Mouse (Mus musculus) liver, embryonic 14.5 days (tissue): Measurements from ENCODE around the gene Gal3st1. TPM values are rescaled to one million over a fixed set of nuclear protein-coding genes. Genes with fewer than 3 reads are reported as not detected.

Source experiments
- ATAC-seq: fragments of 200-750 bp; cut with Nextera tagmentation; 2 replicates; pipeline ENCODE4 v1.8.0; 2017; ENCODE audit warnings: moderate number of reproducible peaks, mild to moderate bottlenecking, moderate library complexity; ENCODE audit not compliant: insufficient read depth
- DNase-seq, 3 experiments: peaks; one replicate each; pipeline ENCODE4 v3.0.0-alpha.2; 2012 to 2013; ENCODE audit warnings: low read depth in 3 of 3, low spot score in 3 of 3
- H3K27ac ChIP-seq: fragments of 300-500 bp; sonication (generic); 2 replicates; pipeline ENCODE4 v1.5.1; 2014; ENCODE audit warnings: moderate library complexity, mild to moderate bottlenecking, control low read depth, inconsistent platforms
- H3K27me3 ChIP-seq: fragments of 300-500 bp; sonication (generic); 2 replicates; pipeline ENCODE4 v1.6.1; 2014; ENCODE audit warnings: mild to moderate bottlenecking, low read length, moderate library complexity; ENCODE audit not compliant: control insufficient read depth, insufficient read depth
- H3K36me3 ChIP-seq: fragments of 300-500 bp; sonication (generic); replicated peaks from 2 replicates; pipeline ENCODE4 v1.6.1; 2014; ENCODE audit warnings: low read depth; ENCODE audit not compliant: control insufficient read depth, insufficient read depth
- H3K4me1 ChIP-seq, 2 experiments: fragments of 200-500 bp in 1 of 2; fragments of 300-500 bp in 1 of 2; sonication (generic) in 1 of 2; replicated peaks; 2 replicates each; pipeline ENCODE4 v1.6.1; 2012 to 2014; ENCODE audit warnings: antibody characterized with exemption in 1 of 2, inconsistent platforms in 1 of 2, low read length in 1 of 2; ENCODE audit not compliant: control insufficient read depth in 2 of 2, insufficient read depth in 2 of 2
- H3K4me2 ChIP-seq: fragments of 300-500 bp; sonication (generic); 2 replicates; pipeline ENCODE4 v1.6.1; 2014; ENCODE audit warnings: low read depth, mild to moderate bottlenecking, control low read depth, moderate library complexity
- H3K4me3 ChIP-seq, 2 experiments: fragments of 200-500 bp in 1 of 2; fragments of 300-500 bp in 1 of 2; sonication (generic) in 1 of 2; 2 replicates each; pipeline ENCODE4 v1.5.1; 2012 to 2014; ENCODE audit warnings: low read depth in 2 of 2, low read length in 2 of 2, mild to moderate bottlenecking in 2 of 2, control low read depth in 1 of 2, inconsistent platforms in 1 of 2, moderate library complexity in 1 of 2; ENCODE audit not compliant: insufficient read depth in 1 of 2
- H3K9ac ChIP-seq: fragments of 300-500 bp; sonication (generic); replicated peaks from 2 replicates; pipeline ENCODE4 v1.6.1; 2014; ENCODE audit warnings: mild to moderate bottlenecking, control low read depth, moderate library complexity
- H3K9me3 ChIP-seq: fragments of 300-500 bp; sonication (generic); 2 replicates; pipeline ENCODE4 v1.6.1; 2016; ENCODE audit warnings: low read length, mixed read lengths; ENCODE audit not compliant: control insufficient read depth
- CTCF ChIP-seq: IDR thresholded peaks from 2 replicates; pipeline ENCODE4 v1.5.1; 2016; ENCODE audit warnings: antibody characterized with exemption, low read depth, control low read depth
- EP300 ChIP-seq: IDR thresholded peaks from 2 replicates; pipeline ENCODE4 v1.6.1; 2016; ENCODE audit warnings: antibody characterized with exemption, low read depth
- WGBS: fragments of 180-500 bp; shearing (Covaris S2); extraction: QIAGEN DNeasy Blood & Tissue Kit; methylation state at CpG from one replicate; pipeline ENCODE4 v1.1.7; 2014; ENCODE audit not compliant: insufficient replicate concordance; 5-methylcytosine and 5-hydroxymethylcytosine counted together
- polyA plus RNA-seq, 2 experiments: library from polyadenylated mRNA; depleted of rRNA in 1 of 2; stranded (reverse) in 1 of 2; unstranded in 1 of 2; fragments of >200 nt; fragmentation: Nextera tagmentation in 1 of 2; extraction: Ambion mirVana in 1 of 2; gene quantifications; 2 replicates each; pipeline versions ENCODE4 v1.2.1 to v1.2.3; 2012 to 2014

The Gal3st1 gene
- polyA plus RNA-seq, 2 experiments: 0.65 to 0.87 TPM

DNA sequence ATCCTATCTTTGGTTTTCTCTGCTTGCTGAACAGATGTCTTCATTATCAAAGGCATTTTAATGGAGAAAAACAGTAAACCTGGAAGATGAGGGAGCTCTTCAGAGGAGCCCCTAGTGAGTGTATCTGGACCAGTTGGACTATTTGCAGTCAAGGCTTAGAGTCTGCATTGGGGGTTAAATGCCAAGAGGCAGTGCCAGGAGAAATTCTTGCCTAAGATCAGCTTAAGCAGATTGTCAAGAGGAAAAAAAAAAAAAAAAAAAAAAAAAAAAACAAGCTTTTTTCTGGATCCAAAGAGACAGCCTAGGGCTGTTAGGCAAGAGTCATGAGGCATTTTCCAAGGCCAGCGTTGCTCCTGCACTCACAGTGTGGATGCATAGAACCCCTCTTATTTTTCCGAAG, 64.3 kb downstream of the Gal3st1 start:
- Histone ChIP-seq H3K4me3 (no peak overlapping the region), H3K4me1 (no peaks in the 10 kb centered on the region), H3K36me3 (no peaks in the 10 kb centered on the region), H3K9ac (no peak overlapping the region), H3K27me3 (no peaks in the 10 kb centered on the region), H3K4me2 (no peak overlapping the region), H3K9me3 (no peaks in the 10 kb centered on the region), H3K27ac (no peak overlapping the region)
- WGBS: 78% methylated on average over 2 of the region's 2 CpGs
- ATAC-seq (no peak), DNase-seq (no peak)
- TF ChIP-seq CTCF: no peak
- no peak for TF ChIP-seq EP300

- WGBS: 65% methylated on average over 6 of the region's 6 CpGs
- no peaks in the 10 kb centered on the region for H3K27me3 ChIP-seq
- H3K36me3 ChIP-seq: no peaks in the 10 kb centered on the region
- DNase-seq (no peak), ATAC-seq (no peak)
- H3K4me3 ChIP-seq: no peak overlapping the region
- no peak overlapping the region for H3K27ac ChIP-seq
- TF ChIP-seq CTCF: no peak
- TF ChIP-seq EP300: no peak
- no peak overlapping the region for H3K4me2 ChIP-seq
- no peaks in the 10 kb centered on the region for H3K9me3 ChIP-seq
- no peak overlapping the region for H3K9ac ChIP-seq
- no peaks in the 10 kb centered on the region for H3K4me1 ChIP-seq
These were observed 65.0 kb downstream of the Gal3st1 start for GRCm38 (mm10) chr11:4048438-4048837.

Other genes with a start within 250 kb of the Gal3st1 start
- 0.03 and 0.40 TPM in 2 replicates for gene Osbp2, start 119.7 kb upstream of the Gal3st1 start, polyA plus RNA-seq (2012; rRNA removed)
- 0.05 and 0.18 TPM in 2 replicates for gene Osbp2, start 119.7 kb upstream of the Gal3st1 start, polyA plus RNA-seq (2014; fragmentation: Nextera tagmentation; extraction: Ambion mirVana)
- gene 4921536K21Rik, start 88.5 kb upstream of the Gal3st1 start, polyA plus RNA-seq (2012; rRNA removed): 0.02 and 0.06 TPM in 2 replicates
- gene 4921536K21Rik, start 88.5 kb upstream of the Gal3st1 start, polyA plus RNA-seq (2014; fragmentation: Nextera tagmentation; extraction: Ambion mirVana): not detected in 2 replicates
- 0.15 and 0.16 TPM in 2 replicates for gene Dusp18, start 88.4 kb upstream of the Gal3st1 start, polyA plus RNA-seq (2012; rRNA removed)
- 0.20 and 0.27 TPM in 2 replicates for gene Dusp18, start 88.4 kb upstream of the Gal3st1 start, polyA plus RNA-seq (2014; fragmentation: Nextera tagmentation; extraction: Ambion mirVana)
- 0.22 and 0.31 TPM in 2 replicates for gene Slc35e4, start 69.0 kb upstream of the Gal3st1 start, polyA plus RNA-seq (2012; rRNA removed)
- gene Slc35e4, start 69.0 kb upstream of the Gal3st1 start, polyA plus RNA-seq (2014; fragmentation: Nextera tagmentation; extraction: Ambion mirVana): 0.33 and 0.37 TPM in 2 replicates
- gene Tcn2, start 51.5 kb upstream of the Gal3st1 start, polyA plus RNA-seq (2012; rRNA removed): 14.6 and 16.7 TPM in 2 replicates
- gene Tcn2, start 51.5 kb upstream of the Gal3st1 start, polyA plus RNA-seq (2014; fragmentation: Nextera tagmentation; extraction: Ambion mirVana): 16.3 and 17.5 TPM in 2 replicates
- 29.4 and 35.4 TPM in 2 replicates for gene Pes1, start 19.7 kb upstream of the Gal3st1 start, polyA plus RNA-seq (2012; rRNA removed)
- gene Pes1, start 19.7 kb upstream of the Gal3st1 start, polyA plus RNA-seq (2014; fragmentation: Nextera tagmentation; extraction: Ambion mirVana): 33.1 and 34.2 TPM in 2 replicates
- not detected in 2 replicates for gene 4930556J24Rik, start 6.9 kb upstream of the Gal3st1 start, polyA plus RNA-seq (2012; rRNA removed)
- gene 4930556J24Rik, start 6.9 kb upstream of the Gal3st1 start, polyA plus RNA-seq (2014; fragmentation: Nextera tagmentation; extraction: Ambion mirVana): not detected in 2 replicates
- 0.93 and 1.1 TPM in 2 replicates for gene Sec14l4, start 47.8 kb downstream of the Gal3st1 start, polyA plus RNA-seq (2012; rRNA removed)
- gene Sec14l4, start 47.8 kb downstream of the Gal3st1 start, polyA plus RNA-seq (2014; fragmentation: Nextera tagmentation; extraction: Ambion mirVana): 1.6 and 2.1 TPM in 2 replicates
- not detected in 2 replicates for gene Sec14l3, start 81.2 kb downstream of the Gal3st1 start, polyA plus RNA-seq (2012; rRNA removed)
- not detected in 2 replicates for gene Sec14l3, start 81.2 kb downstream of the Gal3st1 start, polyA plus RNA-seq (2014; fragmentation: Nextera tagmentation; extraction: Ambion mirVana)
- 13.3 and 16.7 TPM in 2 replicates for gene Mtfp1, start 111.8 kb downstream of the Gal3st1 start, polyA plus RNA-seq (2012; rRNA removed)
- gene Mtfp1, start 111.8 kb downstream of the Gal3st1 start, polyA plus RNA-seq (2014; fragmentation: Nextera tagmentation; extraction: Ambion mirVana): 20.6 and 22.5 TPM in 2 replicates
- gene Sec14l2, start 139.8 kb downstream of the Gal3st1 start, polyA plus RNA-seq (2012; rRNA removed): 6.9 and 9.5 TPM in 2 replicates
- 4.5 and 6.0 TPM in 2 replicates for gene Sec14l2, start 139.8 kb downstream of the Gal3st1 start, polyA plus RNA-seq (2014; fragmentation: Nextera tagmentation; extraction: Ambion mirVana)
- 4.8 and 5.1 TPM in 2 replicates for gene Rnf215, start 151.6 kb downstream of the Gal3st1 start, polyA plus RNA-seq (2012; rRNA removed)
- 4.3 and 6.2 TPM in 2 replicates for gene Rnf215, start 151.6 kb downstream of the Gal3st1 start, polyA plus RNA-seq (2014; fragmentation: Nextera tagmentation; extraction: Ambion mirVana)
- 0.88 and 0.97 TPM in 2 replicates for gene Ccdc157, start 176.7 kb downstream of the Gal3st1 start, polyA plus RNA-seq (2012; rRNA removed)
- gene Ccdc157, start 176.7 kb downstream of the Gal3st1 start, polyA plus RNA-seq (2014; fragmentation: Nextera tagmentation; extraction: Ambion mirVana): 0.32 and 0.47 TPM in 2 replicates
- gene Sf3a1, start 176.7 kb downstream of the Gal3st1 start, polyA plus RNA-seq (2012; rRNA removed): 16.4 and 18.6 TPM in 2 replicates
- gene Sf3a1, start 176.7 kb downstream of the Gal3st1 start, polyA plus RNA-seq (2014; fragmentation: Nextera tagmentation; extraction: Ambion mirVana): 23.5 and 24.2 TPM in 2 replicates
- 5.3 and 6.2 TPM in 2 replicates for gene Tbc1d10a, start 203.2 kb downstream of the Gal3st1 start, polyA plus RNA-seq (2012; rRNA removed)
- gene Tbc1d10a, start 203.2 kb downstream of the Gal3st1 start, polyA plus RNA-seq (2014; fragmentation: Nextera tagmentation; extraction: Ambion mirVana): 2.6 and 3.4 TPM in 2 replicates
- 1.0 and 1.1 TPM in 2 replicates for gene Castor1, start 234.6 kb downstream of the Gal3st1 start, polyA plus RNA-seq (2012; rRNA removed)
- 1.4 and 1.5 TPM in 2 replicates for gene Castor1, start 234.6 kb downstream of the Gal3st1 start, polyA plus RNA-seq (2014; fragmentation: Nextera tagmentation; extraction: Ambion mirVana)